Mouse (Mus musculus) thymus, adult 18-20 months (tissue): ENCODE data around the gene Gm14851.
"Not testable (repeated sequence)": the region's sequence is repeated elsewhere in the genome, so short reads cannot be mapped to it uniquely, and the experiment has no call there.

Experiments
- DNase-seq, 2 experiments: peaks; one replicate each; pipeline ENCODE4 v3.0.0; 2022; ENCODE audit warnings: mixed read lengths in 2 of 2

Gene Gm14851

DNA sequence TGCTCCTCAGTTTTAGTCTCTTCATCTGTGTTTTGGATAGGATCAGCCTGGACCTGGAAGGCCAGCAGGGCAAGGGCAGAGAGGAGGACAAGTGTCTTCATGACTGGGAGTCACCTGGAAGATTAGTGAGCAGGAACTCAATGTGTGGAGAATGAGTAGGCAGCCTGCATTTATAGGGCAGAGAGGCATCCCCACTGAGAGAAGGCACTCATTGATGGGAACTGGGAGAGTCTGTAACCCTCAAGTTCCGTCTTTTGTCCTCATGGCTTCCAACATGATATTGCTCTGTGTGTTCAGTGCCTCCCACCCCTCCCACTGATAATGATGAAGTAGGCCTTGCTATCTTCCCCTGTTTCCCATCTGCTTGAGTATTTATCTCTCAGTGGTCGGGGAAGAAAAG, at the start of gene Gm14851:
TSS of gene Gm14851 (minus strand) at position 101 of the 400 bp plus-strand sequence.
- DNase-seq = not testable (repeated sequence)

- DNase-seq = not testable (repeated sequence)
These were observed 38.5 kb upstream of the Gm14851 start, which contains the start of gene Defa30 for GRCm38 (mm10) chr8:21134342-21134741. Gene Defa30, plus strand, starts transcription at chr8:21134642.

- DNase-seq = no peak
These were observed 2.7 kb downstream of the Gm14851 start for GRCm38 (mm10) chr8:21093106-21093505.

DNA sequence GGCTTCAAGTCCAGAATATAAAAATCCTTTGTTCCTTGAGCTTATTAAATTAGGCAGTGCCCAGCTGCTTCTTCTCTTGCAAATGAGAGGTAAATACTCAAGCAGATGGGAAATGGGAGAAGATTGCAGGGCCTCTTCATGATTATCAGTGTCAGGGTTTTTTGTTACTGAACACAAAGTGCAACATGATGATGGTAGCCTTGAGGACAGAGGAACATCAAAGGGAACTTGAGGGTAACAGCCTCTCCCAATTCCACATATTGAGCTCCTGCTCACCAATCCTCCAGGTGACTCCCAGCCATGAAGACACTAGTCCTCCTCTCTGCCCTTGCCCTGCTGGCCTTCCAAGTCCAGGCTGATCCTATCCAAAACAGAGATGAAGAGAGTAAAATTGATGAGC, 11.7 kb downstream of the Gm14851 start, which contains the start of gene Defa25:
TSS of gene Defa25 (plus strand) at position 301 of the 400 bp plus-strand sequence.
- not testable (repeated sequence) for DNase-seq

GRCm38 (mm10) chr8:21064738-21065137, 31.1 kb downstream of the Gm14851 start, which contains the start of gene Defa35:
Gene Defa35, plus strand, starts transcription at chr8:21065038.
- not testable (repeated sequence) for DNase-seq

- DNase-seq = not testable (repeated sequence)
These were observed 41.1 kb downstream of the Gm14851 start, which contains the start of gene Defa23 for GRCm38 (mm10) chr8:21054747-21055146. Gene Defa23, plus strand, starts transcription at chr8:21055047.
